Mouse (Mus musculus): ENCODE measurements around the gene Trim2. TPM values are rescaled to one million over a fixed set of nuclear protein-coding genes. Genes with fewer than 3 reads are reported as not detected.

The Trim2 gene
- polyA plus RNA-seq, 1 experiment from 2014 or later = 138 TPM

DNA sequence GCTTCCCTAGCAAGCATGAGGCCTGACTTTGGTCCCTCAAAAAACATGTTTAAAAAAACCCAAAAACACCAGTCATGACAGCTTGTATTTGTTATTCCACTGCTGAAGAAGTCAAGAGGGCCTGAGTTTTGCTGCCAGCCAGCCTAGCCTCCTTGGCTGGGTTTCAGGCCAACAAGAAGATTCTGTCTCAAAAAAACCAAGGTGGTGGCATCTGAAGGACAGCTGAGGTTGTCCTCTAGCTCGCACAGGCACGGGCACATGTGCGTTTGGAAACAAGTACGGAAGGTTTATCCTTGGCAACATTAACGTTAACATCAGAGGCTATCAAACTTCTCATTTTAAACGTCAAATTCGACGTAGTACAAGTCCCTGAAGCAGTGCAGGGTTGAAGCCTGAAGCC is 79.0 kb downstream of the Trim2 start:
- no peak for ATAC-seq
- H3K4me1 ChIP-seq = peaks cover 33% of the 10 kb centered on the region
- H3K9me3 ChIP-seq (replicated peaks) = no peaks in the 10 kb centered on the region
- H3K27me3 ChIP-seq = no peaks in the 10 kb centered on the region
- peak overlapping the region; percentile 42 for H3K4me2 ChIP-seq
- H3K9ac ChIP-seq = no peak overlapping the region
- H3K4me3 ChIP-seq = no peak overlapping the region
- H3K27ac ChIP-seq = peak overlapping the region; percentile 44; the same call in 1 of the 2 replicates
- 35% methylated on average over 8 of the region's 8 CpGs for WGBS
- peaks cover 12% of the 10 kb centered on the region for H3K36me3 ChIP-seq (ENCODE audit: poor library complexity, severe bottlenecking)

DNA sequence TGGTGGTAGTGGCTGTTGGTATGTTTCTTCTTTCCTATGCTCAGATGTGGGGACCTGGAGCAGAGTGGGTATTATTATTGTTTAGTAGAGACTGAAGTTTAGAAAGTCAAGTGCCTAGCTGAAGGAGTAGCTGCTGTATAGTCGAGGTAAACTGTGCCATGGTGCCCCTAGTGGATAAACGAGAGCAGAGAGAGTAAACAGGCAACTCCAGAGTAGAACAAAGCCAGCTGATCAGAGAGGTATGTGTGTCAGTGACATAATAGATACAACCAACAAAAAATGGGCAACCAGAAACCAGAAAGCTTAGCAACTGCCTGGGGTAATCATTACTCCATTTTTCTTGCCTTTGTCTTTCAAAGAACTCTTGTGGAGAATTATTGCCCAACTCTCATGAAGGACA is 81.7 kb downstream of the Trim2 start:
- Histone ChIP-seq H3K4me3 (no peak overlapping the region), H3K27ac (no peak overlapping the region), H3K36me3 (ENCODE audit: poor library complexity, severe bottlenecking) (peaks cover 12% of the 10 kb centered on the region), H3K4me2 (no peak overlapping the region), H3K9me3 (replicated peaks) (no peaks in the 10 kb centered on the region), H3K9ac (no peak overlapping the region), H3K27me3 (no peaks in the 10 kb centered on the region), H3K4me1 (peaks cover 35% of the 10 kb centered on the region)
- WGBS = 7% methylated on average over 2 of the region's 2 CpGs
- no peak for ATAC-seq

DNA sequence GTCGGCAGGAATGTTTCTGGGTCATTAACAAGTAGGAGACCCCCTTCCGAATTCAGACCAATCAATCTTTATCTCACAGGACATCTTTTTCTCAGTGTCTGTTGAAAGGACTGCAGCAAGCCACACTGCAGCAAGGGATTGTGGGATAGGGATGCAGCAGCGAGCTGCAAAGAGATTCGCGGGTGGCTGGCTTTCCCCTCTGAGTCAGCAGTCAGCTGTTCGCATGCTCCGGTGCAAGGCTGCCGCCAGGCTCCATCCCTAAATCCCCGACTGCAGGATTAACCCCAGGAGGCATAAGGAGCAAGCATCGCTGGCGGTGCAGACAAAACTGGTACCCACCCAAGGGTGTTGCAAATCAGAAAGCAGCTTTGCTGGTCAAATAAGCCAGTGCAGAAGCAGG is 85.9 kb downstream of the Trim2 start:
- peak; percentile 81 for ATAC-seq
- Histone ChIP-seq H3K4me2 (peak overlapping the region; percentile 77), H3K9ac (peak overlapping the region; percentile 70), H3K9me3 (replicated peaks) (no peaks in the 10 kb centered on the region), H3K36me3 (ENCODE audit: poor library complexity, severe bottlenecking) (peaks cover 11% of the 10 kb centered on the region), H3K4me3 (peak overlapping the region; percentile 54), H3K27me3 (no peaks in the 10 kb centered on the region), H3K27ac (peak overlapping the region; percentile 83), H3K4me1 (peaks cover 57% of the 10 kb centered on the region)
- WGBS = under 1% methylated on average over 11 of the region's 11 CpGs

GRCm38 (mm10) chr3:84220326-84220725 is 86.4 kb downstream of the Trim2 start:
- H3K27ac ChIP-seq = peak overlapping the region; percentile 83
- H3K9me3 ChIP-seq (replicated peaks) = no peaks in the 10 kb centered on the region
- H3K4me3 ChIP-seq = peak overlapping the region; percentile 54
- H3K27me3 ChIP-seq = no peaks in the 10 kb centered on the region
- peaks cover 61% of the 10 kb centered on the region for H3K4me1 ChIP-seq
- WGBS = 0% methylated on average over 9 of the region's 9 CpGs
- peak overlapping the region; percentile 70 for H3K9ac ChIP-seq
- H3K36me3 ChIP-seq (ENCODE audit: poor library complexity, severe bottlenecking) = peaks cover 7% of the 10 kb centered on the region; the same call in 1 of the 2 replicates
- H3K4me2 ChIP-seq = peak overlapping the region; percentile 77
- ATAC-seq = peak; percentile 20; the same call in 1 of the 2 replicates

DNA sequence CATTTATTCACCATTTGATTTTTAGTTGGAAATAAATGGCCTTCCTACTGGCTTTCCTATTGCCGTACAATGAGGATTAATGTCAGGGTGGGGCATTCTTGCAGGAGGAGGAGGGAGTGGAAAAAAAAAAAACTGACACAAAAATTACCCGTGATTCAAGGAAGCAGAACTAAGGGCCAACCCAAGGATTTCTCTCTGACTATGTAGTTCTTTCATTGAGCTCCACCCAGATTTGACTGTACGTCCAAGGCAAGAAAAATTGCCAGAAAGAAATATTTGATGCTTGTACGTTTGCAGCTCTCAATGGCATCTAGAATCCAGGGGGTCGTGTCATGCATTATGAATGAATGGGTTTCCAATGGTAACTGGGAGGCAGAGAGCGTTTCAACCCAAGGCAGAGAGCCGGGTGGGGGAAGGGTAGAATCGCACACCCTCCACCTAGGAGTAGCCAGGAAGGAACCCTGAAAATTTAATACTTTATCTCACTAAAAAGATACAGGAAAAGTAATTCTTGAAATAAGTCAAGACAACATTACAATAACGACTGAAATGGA is 86.9 kb downstream of the Trim2 start:
- Histone ChIP-seq H3K9ac (peak overlapping the region; percentile 70), H3K4me1 (peaks cover 67% of the 10 kb centered on the region), H3K9me3 (replicated peaks) (no peaks in the 10 kb centered on the region), H3K36me3 (ENCODE audit: poor library complexity, severe bottlenecking) (peaks cover 7% of the 10 kb centered on the region; the same call in 1 of the 2 replicates), H3K4me3 (peak overlapping the region; percentile 54), H3K4me2 (peak overlapping the region; percentile 77), H3K27ac (peak overlapping the region; percentile 83), H3K27me3 (no peaks in the 10 kb centered on the region)
- WGBS = under 1% methylated on average over 9 of the region's 9 CpGs
- ATAC-seq = peak; percentile 54

DNA sequence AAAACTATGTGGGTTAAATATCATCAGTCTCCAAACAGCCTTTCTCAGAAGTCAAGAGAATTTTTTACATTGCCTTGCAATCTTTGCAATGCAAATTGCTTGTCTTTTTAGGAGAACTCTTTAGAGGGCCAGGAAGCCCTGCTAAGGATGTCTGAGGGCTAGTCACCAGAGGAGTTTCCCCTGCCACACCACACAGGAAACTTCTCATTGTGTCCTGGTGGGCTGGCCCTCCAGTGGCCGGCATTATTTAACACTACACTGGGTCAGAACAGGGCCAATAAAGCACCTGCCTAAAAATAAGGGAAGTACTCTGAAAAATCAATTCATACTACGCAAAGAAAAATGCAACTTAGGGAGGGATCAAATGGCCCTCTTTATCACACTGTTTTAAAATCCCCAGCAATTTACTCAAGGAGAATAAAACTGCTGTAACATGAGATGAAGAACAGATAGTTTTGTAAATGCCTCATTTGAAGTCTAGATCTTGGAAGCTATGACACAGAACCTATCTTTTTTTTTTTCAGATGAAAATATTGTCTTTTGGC is 87.4 kb downstream of the Trim2 start:
- peak overlapping the region; percentile 70 for H3K9ac ChIP-seq
- H3K27me3 ChIP-seq = no peaks in the 10 kb centered on the region
- peaks cover 72% of the 10 kb centered on the region for H3K4me1 ChIP-seq
- H3K9me3 ChIP-seq (replicated peaks) = no peaks in the 10 kb centered on the region
- peak overlapping the region; percentile 77 for H3K4me2 ChIP-seq
- 9% methylated on average over 2 of the region's 2 CpGs for WGBS
- peak overlapping the region; percentile 54 for H3K4me3 ChIP-seq
- ATAC-seq = no peak
- peak overlapping the region; percentile 83 for H3K27ac ChIP-seq
- 0 out of 2 replicates have a peak, but pooled peaks cover under 1% of the 10 kb centered on the region for H3K36me3 ChIP-seq (ENCODE audit: poor library complexity, severe bottlenecking)

DNA sequence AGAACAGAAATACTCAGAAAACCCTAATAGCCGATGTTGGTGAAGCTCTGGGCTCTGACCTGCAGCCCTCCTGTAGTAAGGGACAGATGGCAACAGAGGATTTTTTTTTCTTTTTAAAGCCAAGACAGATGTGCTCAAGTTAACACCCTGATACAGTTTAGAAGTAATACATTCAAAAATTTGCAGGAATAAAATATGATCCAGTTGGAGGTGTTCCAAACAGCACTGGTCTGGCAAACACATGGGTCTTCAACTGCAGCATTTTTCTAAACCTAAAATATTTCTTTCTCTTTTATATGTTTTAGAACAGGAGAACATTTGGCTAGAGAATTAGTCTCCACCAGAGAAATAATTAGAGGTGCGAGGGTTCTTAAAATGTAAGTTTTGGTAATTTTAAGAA is 88.2 kb downstream of the Trim2 start:
- peak overlapping the region; percentile 66; the same call in 1 of the 2 replicates for H3K27ac ChIP-seq

DNA sequence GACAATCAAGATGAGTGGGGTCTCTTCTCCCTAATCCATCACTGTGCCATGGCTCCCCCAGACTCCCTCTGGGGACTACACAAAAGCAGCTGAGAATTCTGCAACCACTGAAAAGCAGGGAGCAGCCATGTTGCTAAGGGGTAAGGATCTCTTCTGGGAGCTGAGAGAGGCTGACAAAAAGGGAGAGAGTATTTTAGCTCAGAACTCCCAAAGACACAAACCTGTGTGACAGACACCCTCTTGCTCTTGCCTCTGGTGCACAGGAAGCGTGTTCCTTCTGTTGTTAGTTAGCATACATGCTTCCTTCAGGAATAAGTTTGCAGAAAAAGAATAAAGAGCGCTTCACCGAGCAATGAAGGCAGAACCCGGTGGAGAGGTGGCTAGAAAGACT is 88.7 kb downstream of the Trim2 start:
- Histone ChIP-seq H3K4me3 (peak overlapping the region; percentile 54), H3K4me2 (peak overlapping the region; percentile 77), H3K27ac (peak overlapping the region; percentile 66), H3K36me3 (ENCODE audit: poor library complexity, severe bottlenecking) (0 out of 2 replicates have a peak, but pooled peaks cover 1% of the 10 kb centered on the region), H3K9ac (peak overlapping the region; percentile 62), H3K9me3 (replicated peaks) (no peaks in the 10 kb centered on the region), H3K4me1 (peaks cover 77% of the 10 kb centered on the region), H3K27me3 (no peaks in the 10 kb centered on the region)
- no peak for ATAC-seq
- 17% methylated on average over 4 of the region's 4 CpGs for WGBS

More for the DNA sequence above, 88.2 kb downstream of the Trim2 start:
- ATAC-seq = no peak
- Histone ChIP-seq H3K4me2 (peak overlapping the region; percentile 77), H3K9me3 (replicated peaks) (no peaks in the 10 kb centered on the region), H3K4me1 (peaks cover 77% of the 10 kb centered on the region), H3K36me3 (ENCODE audit: poor library complexity, severe bottlenecking) (no peaks in the 10 kb centered on the region), H3K4me3 (peak overlapping the region; percentile 54), H3K27me3 (no peaks in the 10 kb centered on the region), H3K9ac (peak overlapping the region; percentile 62)
- 42% methylated on average over 2 of the region's 2 CpGs for WGBS

- 0 out of 2 replicates have a peak, but pooled peaks cover 7% of the 10 kb centered on the region for H3K36me3 ChIP-seq (ENCODE audit: poor library complexity, severe bottlenecking)
- WGBS = 34% methylated on average over 12 of the region's 12 CpGs
- peak overlapping the region; percentile 66 for H3K27ac ChIP-seq
- H3K9me3 ChIP-seq (replicated peaks) = no peaks in the 10 kb centered on the region
- no peaks in the 10 kb centered on the region for H3K27me3 ChIP-seq
- peak overlapping the region; percentile 62 for H3K9ac ChIP-seq
- H3K4me2 ChIP-seq = peak overlapping the region; percentile 77
- ATAC-seq = no peak
- peaks cover 82% of the 10 kb centered on the region for H3K4me1 ChIP-seq
- H3K4me3 ChIP-seq = peak overlapping the region; percentile 54
These were observed 89.3 kb downstream of the Trim2 start for GRCm38 (mm10) chr3:84217118-84217960.

DNA sequence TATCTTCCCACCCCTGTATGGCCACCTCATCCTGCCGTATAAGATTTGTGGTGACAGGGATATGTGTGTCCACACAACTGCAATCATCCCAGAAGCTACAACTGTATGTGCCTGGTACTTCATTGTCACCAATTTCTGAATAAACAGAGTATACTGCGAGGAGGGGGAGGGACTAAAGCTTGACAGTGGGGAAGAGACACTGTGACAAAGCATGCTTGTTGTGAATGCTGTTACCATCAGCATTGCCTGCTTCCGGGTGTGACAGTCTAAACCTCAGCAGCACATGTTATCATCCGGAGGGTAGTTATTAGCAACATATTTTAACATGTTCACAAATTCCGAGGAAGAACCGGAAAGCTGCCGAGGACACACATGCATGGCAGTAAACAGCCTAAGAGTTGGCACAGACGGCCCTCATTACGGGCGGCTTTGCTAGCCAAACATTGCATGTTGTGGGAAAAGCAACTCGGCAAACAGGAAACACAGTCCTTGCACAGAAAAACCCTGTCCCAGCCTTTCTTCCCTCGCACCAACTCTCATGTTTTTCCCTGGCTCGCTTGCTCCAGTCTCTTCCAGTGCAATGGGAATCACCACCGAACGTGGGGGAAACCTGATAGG is 90.8 kb downstream of the Trim2 start:
- H3K9ac ChIP-seq = peak overlapping the region; percentile 43
- H3K36me3 ChIP-seq (ENCODE audit: poor library complexity, severe bottlenecking) = 0 out of 2 replicates have a peak, but pooled peaks cover 7% of the 10 kb centered on the region
- H3K4me3 ChIP-seq = peak overlapping the region; percentile 3; the same call in 1 of the 2 replicates
- H3K27me3 ChIP-seq = no peaks in the 10 kb centered on the region
- H3K9me3 ChIP-seq (replicated peaks) = no peaks in the 10 kb centered on the region
- peak overlapping the region; percentile 44 for H3K4me2 ChIP-seq
- peak; percentile 31; the same call in 1 of the 2 replicates for ATAC-seq
- peaks cover 83% of the 10 kb centered on the region for H3K4me1 ChIP-seq
- H3K27ac ChIP-seq = peak overlapping the region; percentile 82
- WGBS = 66% methylated on average over 15 of the region's 15 CpGs

GRCm38 (mm10) chr3:84215253-84215652 is 91.4 kb downstream of the Trim2 start:
- peak overlapping the region; percentile 44 for H3K4me2 ChIP-seq
- H3K27me3 ChIP-seq = no peaks in the 10 kb centered on the region
- WGBS = 39% methylated on average over 9 of the region's 9 CpGs
- H3K9ac ChIP-seq = peak overlapping the region; percentile 43; the same call in 1 of the 2 replicates
- 0 out of 2 replicates have a peak, but pooled peaks cover 7% of the 10 kb centered on the region for H3K36me3 ChIP-seq (ENCODE audit: poor library complexity, severe bottlenecking)
- ATAC-seq = peak; percentile 58
- H3K9me3 ChIP-seq (replicated peaks) = no peaks in the 10 kb centered on the region
- H3K27ac ChIP-seq = peak overlapping the region; percentile 82
- no peak overlapping the region for H3K4me3 ChIP-seq
- peaks cover 82% of the 10 kb centered on the region for H3K4me1 ChIP-seq

Data from forebrain, embryonic 13.5 days (tissue).